Mouse (Mus musculus) layer of hippocampus, postnatal 10 days (tissue): Measurements from ENCODE around the gene Psat1. TPM values are rescaled to one million over a fixed set of nuclear protein-coding genes. Genes with fewer than 3 reads are reported as not detected.

Source experiments
- DNase-seq, 2 experiments: peaks; one replicate each; pipeline ENCODE4 v3.0.0; 2021; ENCODE audit warnings: low spot score in 2 of 2
- total RNA-seq, 2 experiments: library from RNA; stranded (reverse); gene quantifications; 2 replicates each; pipeline ENCODE4 v1.2.3; 2021

Psat1 gene
- total RNA-seq, 2 experiments from 2014 or later: 117 to 130 TPM

GRCm38 (mm10) chr19:15866851-15867250 is 80.3 kb downstream of the Psat1 start:
- no peak for DNase-seq

GRCm38 (mm10) chr19:15866126-15866525 is 81.0 kb downstream of the Psat1 start:
- DNase-seq: no peak

GRCm38 (mm10) chr19:15865431-15865830 is 81.7 kb downstream of the Psat1 start:
- DNase-seq: no peak

GRCm38 (mm10) chr19:15864129-15864528 is 83.0 kb downstream of the Psat1 start:
- DNase-seq: no peak

- DNase-seq: no peak
Observed at GRCm38 (mm10) chr19:15855379-15855778, 91.8 kb downstream of the Psat1 start.

Other genes with a start within 250 kb of the Psat1 start
- gene Cep78, start 37.7 kb upstream of the Psat1 start, total RNA-seq: 10 to 100 TPM; 14.8 to 17.5 TPM
- 100 to 1,000 TPM; 196 to 220 TPM for gene Gnaq, start 185.5 kb upstream of the Psat1 start, total RNA-seq